Mouse (Mus musculus) heart, postnatal 0 days (tissue): ENCODE data around the gene Cfap77.

Source experiments
- CTCF ChIP-seq: IDR thresholded peaks from 2 replicates; pipeline ENCODE4 v1.5.1; 2016; ENCODE audit warnings: antibody characterized with exemption, control low read depth, low read depth
- EP300 ChIP-seq: IDR thresholded peaks from 2 replicates; pipeline ENCODE4 v1.6.1; 2016; ENCODE audit warnings: antibody characterized with exemption, low read depth

DNA sequence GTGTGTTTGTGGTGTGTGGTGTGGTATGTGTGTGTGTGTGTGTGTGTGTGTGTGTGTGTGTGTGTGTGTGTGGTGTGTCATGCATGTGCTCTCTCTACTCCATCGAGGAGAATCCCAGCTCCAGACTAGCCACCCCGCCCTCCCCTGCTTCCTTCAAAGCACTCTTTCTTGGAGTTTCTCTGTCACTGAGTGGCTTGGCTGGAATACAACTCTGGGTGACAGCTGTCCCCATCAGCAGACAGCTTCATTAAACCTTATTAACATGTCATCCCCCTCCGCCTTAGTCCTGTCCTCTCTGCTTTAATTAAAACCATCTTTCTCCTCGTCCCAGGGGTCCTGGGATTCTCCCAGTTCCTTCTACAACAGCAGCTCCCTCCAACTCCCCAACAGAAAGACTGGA lies 59.4 kb downstream of the Cfap77 start:
- TF ChIP-seq CTCF (no peak), EP300 (no peak)
